Mouse (Mus musculus): ENCODE results near the gene Atp1b1. TPM values are rescaled to one million over a fixed set of nuclear protein-coding genes. Genes with fewer than 3 reads are reported as not detected.

The Atp1b1 gene
- total and polyA plus RNA-seq, 3 experiments, result 0.17 to 0.32 (median 0.23) TPM

DNA sequence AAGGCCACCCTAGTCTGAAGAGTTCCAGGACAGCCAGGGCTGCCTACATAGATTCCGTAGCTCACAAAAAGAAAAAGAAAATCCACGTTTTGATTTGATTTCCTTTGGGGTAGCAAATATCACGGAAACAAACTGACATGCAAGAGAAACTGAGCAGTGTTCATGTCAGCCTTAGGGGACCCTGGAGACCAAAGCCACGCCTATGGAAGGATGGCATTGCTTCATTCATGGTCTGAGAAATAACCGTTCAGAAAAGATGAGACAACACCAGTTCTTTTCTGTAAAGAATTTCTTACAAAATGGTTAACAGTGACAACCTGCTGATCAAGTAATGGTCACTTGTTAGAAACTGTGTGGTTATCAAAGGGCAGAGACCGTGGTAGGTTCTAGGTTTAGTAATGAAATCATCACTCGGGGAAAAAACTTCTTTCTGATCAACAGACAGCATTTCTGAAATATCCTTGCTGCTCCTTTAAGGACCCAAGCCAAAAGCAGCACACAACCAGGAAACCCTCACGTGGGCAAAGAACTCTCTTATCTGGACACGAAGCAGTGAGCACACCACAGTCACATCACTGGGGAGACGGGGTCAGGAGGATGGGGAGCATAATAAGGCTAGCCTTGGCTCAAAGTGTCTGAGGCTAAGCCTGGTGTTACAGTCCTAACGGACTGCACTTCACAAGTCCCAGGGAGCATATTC is 17.3 kb downstream of the Atp1b1 start:
- TF ChIP-seq IRF4 (IDR thresholded peaks at IDR 0.05; ENCODE audit: low read depth, low read length) (no peak), RAD21 (IDR thresholded peaks at IDR 0.05; ENCODE audit: low read depth, low read length) (no peak), SIN3A (IDR thresholded peaks at IDR 0.05; ENCODE audit: low read length) (no peak)
- Histone ChIP-seq H3K9ac (ENCODE audit: insufficient read depth, low read depth) (no peak overlapping the region), H3K36me3 (replicated peaks in 1 of 2; ENCODE audit: control insufficient read depth in 1 of 2, insufficient read depth in 1 of 2, low read length in 1 of 2) (peaks cover 3 to 14% of the 10 kb centered on the region in 2 experiments), H3K79me2 (replicated peaks; ENCODE audit: control insufficient read depth, extremely low read depth, insufficient read depth, poor library complexity, severe bottlenecking) (no peaks in the 10 kb centered on the region), H3K4me3 (replicated peaks in 1 of 3; ENCODE audit: low read depth in 2 of 3, low read length in 2 of 3, poor library complexity in 1 of 3) (no peak overlapping the region), H3K9me3 (replicated peaks; ENCODE audit: low read length) (peaks cover 4% of the 10 kb centered on the region), H3K27ac (ENCODE audit: insufficient read depth, low read depth) (no peak overlapping the region), H3K27me3 (replicated peaks) (peaks cover 5% of the 10 kb centered on the region), H3K4me2 (ENCODE audit: insufficient read depth, low read depth, poor library complexity, severe bottlenecking) (no peak overlapping the region), H3K4me1 (ENCODE audit: control insufficient read depth in 1 of 2, insufficient read depth in 2 of 2) (peaks cover 7 to 43% of the 10 kb centered on the region in 2 experiments)
- DNase-seq (ENCODE audit: extremely low read depth), result no peak
- dilution Hi-C loops (cut with MboI; ENCODE audit: extremely low pct_ligation_motif_present, extremely low pct_unique_long_range_greater_than_20kb, low sequenced_read_pairs) (no loop called here), in situ Hi-C loops (cut with MboI; ENCODE audit: low pct_ligation_motif_present, low pct_unique_long_range_greater_than_20kb, low sequenced_read_pairs) (no loop called here)

DNA sequence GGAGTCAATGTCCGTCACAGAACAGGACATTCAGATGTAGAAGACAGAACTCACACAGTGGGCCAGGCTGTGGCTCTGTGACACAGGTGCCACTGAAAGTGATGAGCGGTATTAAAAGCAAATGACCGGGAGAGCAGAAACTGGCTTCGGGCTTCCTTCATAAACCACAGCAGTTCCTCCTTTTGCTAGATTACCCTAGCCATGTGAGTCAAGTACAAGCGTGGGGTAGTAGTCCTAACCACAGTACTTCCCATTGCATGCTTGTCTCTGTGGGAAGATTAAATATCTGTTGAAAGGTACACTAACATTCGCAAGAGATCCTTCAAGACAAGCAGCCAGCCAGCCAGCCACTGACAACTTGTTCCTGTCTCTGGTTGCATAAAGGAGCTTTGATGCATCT is 17.9 kb downstream of the Atp1b1 start:
- Histone ChIP-seq H3K27ac (ENCODE audit: insufficient read depth, low read depth) (no peak overlapping the region), H3K4me2 (ENCODE audit: insufficient read depth, low read depth, poor library complexity, severe bottlenecking) (no peak overlapping the region), H3K4me1 (ENCODE audit: control insufficient read depth in 1 of 2, insufficient read depth in 2 of 2) (peaks cover 7 to 43% of the 10 kb centered on the region in 2 experiments), H3K27me3 (replicated peaks) (peaks cover 5% of the 10 kb centered on the region), H3K9me3 (replicated peaks; ENCODE audit: low read length) (peaks cover 4% of the 10 kb centered on the region), H3K9ac (ENCODE audit: insufficient read depth, low read depth) (no peak overlapping the region), H3K79me2 (replicated peaks; ENCODE audit: control insufficient read depth, extremely low read depth, insufficient read depth, poor library complexity, severe bottlenecking) (no peaks in the 10 kb centered on the region), H3K36me3 (replicated peaks in 1 of 2; ENCODE audit: control insufficient read depth in 1 of 2, insufficient read depth in 1 of 2, low read length in 1 of 2) (peaks cover 3 to 17% of the 10 kb centered on the region in 2 experiments), H3K4me3 (replicated peaks in 1 of 3; ENCODE audit: low read depth in 2 of 3, low read length in 2 of 3, poor library complexity in 1 of 3) (no peak overlapping the region)
- TF ChIP-seq EP300 (IDR thresholded peaks at IDR 0.05; ENCODE audit: low read length), result peak; percentile 44; the same call in 1 of the 2 replicates
- TF ChIP-seq BHLHE40 (IDR thresholded peaks at IDR 0.05; ENCODE audit: low read depth, low read length), result peak; percentile 52
- TF ChIP-seq IRF4 (IDR thresholded peaks at IDR 0.05; ENCODE audit: low read depth, low read length), result no peak
- no peak for TF ChIP-seq RAD21 (IDR thresholded peaks at IDR 0.05; ENCODE audit: low read depth, low read length)
- in situ Hi-C loops (cut with MboI; ENCODE audit: low pct_ligation_motif_present, low pct_unique_long_range_greater_than_20kb, low sequenced_read_pairs) (no loop called here), dilution Hi-C loops (cut with MboI; ENCODE audit: extremely low pct_ligation_motif_present, extremely low pct_unique_long_range_greater_than_20kb, low sequenced_read_pairs) (no loop called here)
- peak; percentile 44 for DNase-seq (ENCODE audit: extremely low read depth)

GRCm38 (mm10) chr1:164436749-164437148 is 21.4 kb downstream of the Atp1b1 start:
- Histone ChIP-seq H3K4me1 (ENCODE audit: control insufficient read depth in 1 of 2, insufficient read depth in 2 of 2) (peaks cover 2 to 24% of the 10 kb centered on the region in 2 experiments; a peak in 2 of 4 replicates), H3K4me3 (replicated peaks in 1 of 3; ENCODE audit: low read depth in 2 of 3, low read length in 2 of 3, poor library complexity in 1 of 3) (no peak overlapping the region), H3K27ac (ENCODE audit: insufficient read depth, low read depth) (no peak overlapping the region), H3K9ac (ENCODE audit: insufficient read depth, low read depth) (no peak overlapping the region), H3K36me3 (replicated peaks in 1 of 2; ENCODE audit: control insufficient read depth in 1 of 2, insufficient read depth in 1 of 2, low read length in 1 of 2) (peaks cover 3 to 17% of the 10 kb centered on the region in 2 experiments), H3K4me2 (ENCODE audit: insufficient read depth, low read depth, poor library complexity, severe bottlenecking) (no peak overlapping the region), H3K27me3 (replicated peaks) (no peaks in the 10 kb centered on the region), H3K9me3 (replicated peaks; ENCODE audit: low read length) (no peaks in the 10 kb centered on the region), H3K79me2 (replicated peaks; ENCODE audit: control insufficient read depth, extremely low read depth, insufficient read depth, poor library complexity, severe bottlenecking) (no peaks in the 10 kb centered on the region)
- TF ChIP-seq ETS1 (conservative IDR thresholded peaks at IDR 0.05; ENCODE audit: low read depth, low read length) (no peak), NRF1 (IDR thresholded peaks at IDR 0.05; ENCODE audit: low read depth, low read length) (no peak), MAFK (IDR thresholded peaks at IDR 0.05; ENCODE audit: insufficient replicate concordance, low read length) (no peak), UBTF (IDR thresholded peaks at IDR 0.05; ENCODE audit: low read depth, low read length) (no peak), ZKSCAN1 (IDR thresholded peaks at IDR 0.05; ENCODE audit: borderline replicate concordance, low read depth, low read length) (no peak)
- DNase-seq (ENCODE audit: extremely low read depth), result no peak
- dilution Hi-C loops (cut with MboI; ENCODE audit: extremely low pct_ligation_motif_present, extremely low pct_unique_long_range_greater_than_20kb, low sequenced_read_pairs), result no loop called here
- in situ Hi-C loops (cut with MboI; ENCODE audit: low pct_ligation_motif_present, low pct_unique_long_range_greater_than_20kb, low sequenced_read_pairs), result no loop called here
